Mouse (Mus musculus) embryonic facial prominence, embryonic 15.5 days (tissue): Measurements from ENCODE around the gene Adcy9. TPM values are rescaled to one million over a fixed set of nuclear protein-coding genes. Genes with fewer than 3 reads are reported as not detected.

Experiments used
- ATAC-seq: fragments of 200-750 bp; cut with Nextera tagmentation; 2 replicates; pipeline ENCODE4 v1.8.0; 2017; ENCODE audit warnings: low read depth, moderate TSS enrichment; ENCODE audit not compliant: insufficient number of reproducible peaks, low FRiP score, low TSS enrichment
- H3K27ac ChIP-seq: fragments of 300-500 bp; sonication (generic); replicated peaks from 2 replicates; pipeline ENCODE4 v1.5.1; 2015; ENCODE audit warnings: mild to moderate bottlenecking, inconsistent platforms
- H3K27me3 ChIP-seq: fragments of 300-500 bp; sonication (generic); 2 replicates; pipeline ENCODE4 v1.6.1; 2015; ENCODE audit warnings: inconsistent platforms
- H3K36me3 ChIP-seq: fragments of 300-500 bp; sonication (generic); 2 replicates; pipeline ENCODE4 v1.6.1; 2015; ENCODE audit warnings: mild to moderate bottlenecking, inconsistent platforms
- H3K4me1 ChIP-seq: fragments of 300-500 bp; sonication (generic); 2 replicates; pipeline ENCODE4 v1.6.1; 2015; ENCODE audit warnings: inconsistent platforms
- H3K4me2 ChIP-seq: fragments of 300-500 bp; sonication (generic); replicated peaks from 2 replicates; pipeline ENCODE4 v1.6.1; 2015; ENCODE audit warnings: mild to moderate bottlenecking, inconsistent platforms
- H3K4me3 ChIP-seq: fragments of 300-500 bp; sonication (generic); replicated peaks from 2 replicates; pipeline ENCODE4 v1.5.1; 2015; ENCODE audit warnings: mild to moderate bottlenecking, inconsistent platforms
- H3K9ac ChIP-seq: fragments of 300-500 bp; sonication (generic); 2 replicates; pipeline ENCODE4 v1.6.1; 2015; ENCODE audit warnings: inconsistent platforms
- H3K9me3 ChIP-seq: fragments of 300-500 bp; sonication (generic); replicated peaks from 2 replicates; pipeline ENCODE4 v1.6.1; 2016; ENCODE audit warnings: inconsistent platforms
- WGBS: fragments of 180-500 bp; shearing (Covaris S2); methylation state at CpG from one replicate; pipeline ENCODE4 v1.1.7; 2015; 5-methylcytosine and 5-hydroxymethylcytosine counted together
- polyA plus RNA-seq: library from polyadenylated mRNA; unstranded; fragments of >200 nt; fragmentation: Nextera tagmentation; extraction: Ambion mirVana; gene quantifications from 2 replicates; pipeline ENCODE4 v1.2.1, GENCODE M21; 2015

The Adcy9 gene
- polyA plus RNA-seq, 1 experiment from 2014 or later: 2.2 TPM

- WGBS: 79% methylated on average over 1 of the region's 1 CpGs
- H3K9me3 ChIP-seq: no peaks in the 10 kb centered on the region
- no peak for ATAC-seq
- H3K4me3 ChIP-seq: no peak overlapping the region
- H3K36me3 ChIP-seq: no peaks in the 10 kb centered on the region
- H3K27me3 ChIP-seq: no peaks in the 10 kb centered on the region
- peaks cover 8% of the 10 kb centered on the region; the same call in 1 of the 2 replicates for H3K4me1 ChIP-seq
- no peak overlapping the region for H3K9ac ChIP-seq
- no peak overlapping the region for H3K4me2 ChIP-seq
- H3K27ac ChIP-seq: no peak overlapping the region
Measured at GRCm38 (mm10) chr16:4378788-4379187, 41.5 kb downstream of the Adcy9 start.

- Histone ChIP-seq H3K27me3 (no peaks in the 10 kb centered on the region), H3K9me3 (no peaks in the 10 kb centered on the region), H3K36me3 (no peaks in the 10 kb centered on the region), H3K27ac (no peak overlapping the region), H3K4me2 (no peak overlapping the region), H3K9ac (no peak overlapping the region), H3K4me1 (0 out of 2 replicates have a peak, but pooled peaks cover 3% of the 10 kb centered on the region), H3K4me3 (no peak overlapping the region)
- WGBS: 66% methylated on average over 5 of the region's 5 CpGs
- ATAC-seq: no peak
Measured at GRCm38 (mm10) chr16:4377556-4377955, 42.7 kb downstream of the Adcy9 start.

GRCm38 (mm10) chr16:4374780-4375380 is 45.4 kb downstream of the Adcy9 start:
- Histone ChIP-seq H3K9ac (no peak overlapping the region), H3K27ac (no peak overlapping the region), H3K4me3 (no peak overlapping the region), H3K4me1 (peaks cover 14% of the 10 kb centered on the region; the same call in 1 of the 2 replicates), H3K4me2 (no peak overlapping the region), H3K36me3 (no peaks in the 10 kb centered on the region), H3K9me3 (no peaks in the 10 kb centered on the region), H3K27me3 (no peaks in the 10 kb centered on the region)
- WGBS: 62% methylated on average over 7 of the region's 7 CpGs
- ATAC-seq: no peak

- no peaks in the 10 kb centered on the region for H3K27me3 ChIP-seq
- H3K4me2 ChIP-seq: no peak overlapping the region
- WGBS: 76% methylated on average over 5 of the region's 5 CpGs
- H3K9ac ChIP-seq: no peak overlapping the region
- no peak overlapping the region for H3K27ac ChIP-seq
- H3K9me3 ChIP-seq: no peaks in the 10 kb centered on the region
- no peak overlapping the region for H3K4me3 ChIP-seq
- H3K4me1 ChIP-seq: peaks cover 18% of the 10 kb centered on the region; the same call in 1 of the 2 replicates
- H3K36me3 ChIP-seq: no peaks in the 10 kb centered on the region
- ATAC-seq: no peak
Measured at GRCm38 (mm10) chr16:4374270-4374669, 46.0 kb downstream of the Adcy9 start.

- no peak for ATAC-seq
- 76% methylated on average over 2 of the region's 2 CpGs for WGBS
- Histone ChIP-seq H3K27ac (no peak overlapping the region), H3K27me3 (no peaks in the 10 kb centered on the region), H3K4me2 (no peak overlapping the region), H3K4me1 (peaks cover 23% of the 10 kb centered on the region; the same call in 1 of the 2 replicates), H3K9ac (no peak overlapping the region), H3K4me3 (no peak overlapping the region), H3K9me3 (no peaks in the 10 kb centered on the region), H3K36me3 (no peaks in the 10 kb centered on the region)
Measured at GRCm38 (mm10) chr16:4371039-4371438, 49.3 kb downstream of the Adcy9 start.

- no peak overlapping the region for H3K4me3 ChIP-seq
- no peak overlapping the region for H3K9ac ChIP-seq
- H3K4me2 ChIP-seq: no peak overlapping the region
- no peaks in the 10 kb centered on the region for H3K36me3 ChIP-seq
- ATAC-seq: peak; percentile 51; the same call in 1 of the 2 replicates
- H3K9me3 ChIP-seq: no peaks in the 10 kb centered on the region
- no peaks in the 10 kb centered on the region for H3K27me3 ChIP-seq
- peak overlapping the region; percentile 34; the same call in 1 of the 2 replicates for H3K27ac ChIP-seq
- 45% methylated on average over 10 of the region's 10 CpGs for WGBS
- peaks cover 22% of the 10 kb centered on the region; the same call in 1 of the 2 replicates for H3K4me1 ChIP-seq
Measured at GRCm38 (mm10) chr16:4370141-4370541, 50.2 kb downstream of the Adcy9 start.

GRCm38 (mm10) chr16:4367930-4368329 is 52.4 kb downstream of the Adcy9 start:
- 56% methylated on average over 3 of the region's 3 CpGs for WGBS
- Histone ChIP-seq H3K36me3 (no peaks in the 10 kb centered on the region), H3K27me3 (no peaks in the 10 kb centered on the region), H3K27ac (no peak overlapping the region), H3K9ac (no peak overlapping the region), H3K4me3 (no peak overlapping the region), H3K4me1 (peaks cover 20% of the 10 kb centered on the region; the same call in 1 of the 2 replicates), H3K4me2 (no peak overlapping the region), H3K9me3 (no peaks in the 10 kb centered on the region)
- ATAC-seq: no peak

GRCm38 (mm10) chr16:4367291-4367690 is 53.0 kb downstream of the Adcy9 start:
- Histone ChIP-seq H3K36me3 (no peaks in the 10 kb centered on the region), H3K4me3 (no peak overlapping the region), H3K4me2 (no peak overlapping the region), H3K9me3 (no peaks in the 10 kb centered on the region), H3K9ac (no peak overlapping the region), H3K27me3 (no peaks in the 10 kb centered on the region), H3K4me1 (peaks cover 20% of the 10 kb centered on the region; the same call in 1 of the 2 replicates), H3K27ac (no peak overlapping the region)
- WGBS: 79% methylated on average over 1 of the region's 1 CpGs
- no peak for ATAC-seq

- no peak for ATAC-seq
- Histone ChIP-seq H3K4me2 (no peak overlapping the region), H3K9ac (no peak overlapping the region), H3K4me1 (peaks cover 20% of the 10 kb centered on the region; the same call in 1 of the 2 replicates), H3K36me3 (no peaks in the 10 kb centered on the region), H3K27me3 (no peaks in the 10 kb centered on the region), H3K9me3 (no peaks in the 10 kb centered on the region), H3K27ac (no peak overlapping the region), H3K4me3 (no peak overlapping the region)
- 96% methylated on average over 3 of the region's 3 CpGs for WGBS
Measured at GRCm38 (mm10) chr16:4366671-4367070, 53.6 kb downstream of the Adcy9 start.

GRCm38 (mm10) chr16:4363341-4364116 is 56.8 kb downstream of the Adcy9 start:
- H3K27ac ChIP-seq: no peak overlapping the region

GRCm38 (mm10) chr16:4355260-4356043 is 64.8 kb downstream of the Adcy9 start:
- Histone ChIP-seq H3K9me3 (no peaks in the 10 kb centered on the region), H3K4me3 (no peak overlapping the region), H3K27ac (no peak overlapping the region), H3K4me1 (no peaks in the 10 kb centered on the region), H3K36me3 (no peaks in the 10 kb centered on the region), H3K9ac (no peak overlapping the region), H3K4me2 (no peak overlapping the region), H3K27me3 (no peaks in the 10 kb centered on the region)
- ATAC-seq: no peak
- 54% methylated on average over 4 of the region's 4 CpGs for WGBS

More at GRCm38 (mm10) chr16:4363341-4364116, 56.8 kb downstream of the Adcy9 start:
- ATAC-seq: no peak
- no peak overlapping the region for H3K4me2 ChIP-seq
- no peaks in the 10 kb centered on the region for H3K9me3 ChIP-seq
- H3K4me3 ChIP-seq: no peak overlapping the region
- 0 out of 2 replicates have a peak, but pooled peaks cover 4% of the 10 kb centered on the region for H3K4me1 ChIP-seq
- 87% methylated on average over 4 of the region's 4 CpGs for WGBS
- no peaks in the 10 kb centered on the region for H3K36me3 ChIP-seq
- H3K27me3 ChIP-seq: no peaks in the 10 kb centered on the region
- no peak overlapping the region for H3K9ac ChIP-seq
